Mouse (Mus musculus) neural tube, embryonic 13.5 days (tissue): ENCODE results near the gene Fyn. TPM values are rescaled to one million over a fixed set of nuclear protein-coding genes. Genes with fewer than 3 reads are reported as not detected.

Experiments
- ATAC-seq: fragments of 200-750 bp; cut with Nextera tagmentation; 2 replicates; pipeline ENCODE4 v1.8.0; 2017; ENCODE audit warnings: low read depth, mild to moderate bottlenecking, moderate TSS enrichment, moderate library complexity
- H3K27ac ChIP-seq: fragments of 300-500 bp; sonication (generic); replicated peaks from 2 replicates; pipeline ENCODE4 v1.5.1; 2015; ENCODE audit warnings: moderate library complexity, mild to moderate bottlenecking, inconsistent platforms
- H3K27me3 ChIP-seq: fragments of 300-500 bp; sonication (generic); 2 replicates; pipeline ENCODE4 v1.6.1; 2015; ENCODE audit warnings: mild to moderate bottlenecking, inconsistent platforms
- H3K36me3 ChIP-seq: fragments of 300-500 bp; sonication (generic); 2 replicates; pipeline ENCODE4 v1.6.1; 2015; ENCODE audit warnings: mild to moderate bottlenecking, inconsistent platforms
- H3K4me1 ChIP-seq: fragments of 300-500 bp; sonication (generic); replicated peaks from 2 replicates; pipeline ENCODE4 v1.6.1; 2015; ENCODE audit warnings: inconsistent platforms
- H3K4me2 ChIP-seq: fragments of 300-500 bp; sonication (generic); 2 replicates; pipeline ENCODE4 v1.6.1; 2015; ENCODE audit warnings: inconsistent platforms, mild to moderate bottlenecking, moderate library complexity
- H3K4me3 ChIP-seq: fragments of 300-500 bp; sonication (generic); 2 replicates; pipeline ENCODE4 v1.5.1; 2015; ENCODE audit warnings: mild to moderate bottlenecking, inconsistent platforms
- H3K9ac ChIP-seq: fragments of 300-500 bp; sonication (generic); 2 replicates; pipeline ENCODE4 v1.6.1; 2015; ENCODE audit warnings: moderate library complexity, mild to moderate bottlenecking, inconsistent platforms
- H3K9me3 ChIP-seq: fragments of 300-500 bp; sonication (generic); 2 replicates; pipeline ENCODE4 v1.6.1; 2016; ENCODE audit warnings: inconsistent platforms
- WGBS: fragments of 180-500 bp; shearing (Covaris S2); methylation state at CpG from one replicate; pipeline ENCODE4 v1.1.7; 2015; 5-methylcytosine and 5-hydroxymethylcytosine counted together
- polyA plus RNA-seq: library from polyadenylated mRNA; unstranded; fragments of >200 nt; fragmentation: Nextera tagmentation; extraction: Ambion mirVana; gene quantifications from 2 replicates; pipeline ENCODE4 v1.2.1, GENCODE M21; 2015

The Fyn gene
- polyA plus RNA-seq, 1 experiment from 2014 or later, result 74.9 TPM

DNA sequence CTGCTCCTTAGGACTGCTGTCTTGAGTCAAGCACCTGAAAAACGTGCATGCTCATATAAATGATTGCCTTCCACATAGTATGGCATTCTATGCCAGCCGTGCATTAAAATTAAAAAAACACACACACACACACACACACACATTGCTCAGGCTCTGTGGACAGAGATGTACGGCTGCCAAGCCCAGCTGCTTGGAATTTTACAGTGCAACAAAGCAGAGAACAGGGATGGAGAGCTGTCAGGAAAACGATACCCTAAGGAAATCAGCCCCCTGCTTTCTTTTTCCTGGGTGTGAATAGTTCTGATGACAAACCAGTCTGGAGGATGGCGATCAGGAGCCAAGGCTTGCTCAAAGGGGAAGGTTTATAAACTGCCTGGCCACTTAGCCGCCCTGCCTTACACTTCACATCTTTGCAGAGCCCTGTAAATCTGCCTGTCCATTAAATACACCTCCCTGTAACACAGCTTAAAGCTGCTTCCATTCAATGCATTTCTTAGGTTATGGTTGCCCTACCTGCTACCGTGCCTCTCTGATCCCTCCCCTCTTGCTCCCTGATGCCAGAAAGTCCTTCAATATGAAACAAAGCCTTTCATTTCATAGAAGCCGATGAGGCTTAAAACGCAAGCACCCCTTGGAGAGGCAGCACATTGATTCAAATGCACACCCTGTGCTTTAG, 228.6 kb downstream of the Fyn start:
- peak overlapping the region; percentile 50 for H3K9ac ChIP-seq
- 22% methylated on average over 9 of the region's 9 CpGs for whole genome bisulfite sequencing
- ATAC-seq, result peak; percentile 67
- H3K4me2 ChIP-seq, result no peak overlapping the region
- H3K27me3 ChIP-seq, result no peaks in the 10 kb centered on the region
- peaks cover 26% of the 10 kb centered on the region for H3K4me1 ChIP-seq
- no peak overlapping the region for H3K4me3 ChIP-seq
- H3K9me3 ChIP-seq, result peaks cover 9% of the 10 kb centered on the region; the same call in 1 of the 2 replicates
- peak overlapping the region; percentile 88 for H3K27ac ChIP-seq
- no peaks in the 10 kb centered on the region for H3K36me3 ChIP-seq

DNA sequence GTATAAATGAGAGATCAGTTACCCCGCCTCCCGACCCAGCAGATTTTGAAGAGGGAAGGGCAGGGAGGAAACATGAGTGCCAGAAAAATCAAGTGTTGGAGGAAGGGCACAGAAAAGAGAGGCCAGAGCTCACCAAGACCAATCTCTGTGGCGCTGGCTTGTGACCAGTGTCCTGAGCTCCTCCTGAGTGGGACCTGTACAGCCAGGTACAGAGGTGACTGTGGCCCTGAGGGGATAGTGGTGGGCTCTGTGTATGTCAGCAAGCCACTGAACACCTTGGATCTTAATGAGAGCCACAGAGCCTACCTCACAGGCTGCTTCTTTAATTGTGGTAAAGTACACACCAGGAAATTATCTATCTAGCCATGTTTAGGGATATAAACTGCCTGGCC, 229.1 kb downstream of the Fyn start:
- ATAC-seq, result peak; percentile 69
- Histone ChIP-seq H3K27ac (peak overlapping the region; percentile 88), H3K9ac (peak overlapping the region; percentile 50; the same call in 1 of the 2 replicates), H3K4me1 (peaks cover 26% of the 10 kb centered on the region), H3K4me3 (no peak overlapping the region), H3K9me3 (peaks cover 9% of the 10 kb centered on the region; the same call in 1 of the 2 replicates), H3K27me3 (no peaks in the 10 kb centered on the region), H3K4me2 (no peak overlapping the region), H3K36me3 (no peaks in the 10 kb centered on the region)
- WGBS, result 49% methylated on average over 3 of the region's 3 CpGs

- Histone ChIP-seq H3K4me3 (no peak overlapping the region), H3K36me3 (no peaks in the 10 kb centered on the region), H3K27ac (no peak overlapping the region), H3K4me2 (no peak overlapping the region), H3K9ac (no peak overlapping the region), H3K4me1 (peaks cover 26% of the 10 kb centered on the region), H3K9me3 (0 out of 2 replicates have a peak, but pooled peaks cover 4% of the 10 kb centered on the region), H3K27me3 (no peaks in the 10 kb centered on the region)
- no peak for ATAC-seq
- 89% methylated on average over 4 of the region's 4 CpGs for WGBS
Observed at GRCm38 (mm10) chr10:39599601-39600000, 230.9 kb downstream of the Fyn start.

- Histone ChIP-seq H3K36me3 (no peaks in the 10 kb centered on the region), H3K27ac (no peak overlapping the region), H3K9ac (no peak overlapping the region), H3K9me3 (peaks cover 9% of the 10 kb centered on the region), H3K4me3 (no peak overlapping the region), H3K4me2 (no peak overlapping the region), H3K27me3 (no peaks in the 10 kb centered on the region), H3K4me1 (peaks cover 26% of the 10 kb centered on the region)
- 69% methylated on average over 1 of the region's 1 CpGs for WGBS
- ATAC-seq, result no peak
Observed at GRCm38 (mm10) chr10:39600115-39600514, 231.5 kb downstream of the Fyn start.

DNA sequence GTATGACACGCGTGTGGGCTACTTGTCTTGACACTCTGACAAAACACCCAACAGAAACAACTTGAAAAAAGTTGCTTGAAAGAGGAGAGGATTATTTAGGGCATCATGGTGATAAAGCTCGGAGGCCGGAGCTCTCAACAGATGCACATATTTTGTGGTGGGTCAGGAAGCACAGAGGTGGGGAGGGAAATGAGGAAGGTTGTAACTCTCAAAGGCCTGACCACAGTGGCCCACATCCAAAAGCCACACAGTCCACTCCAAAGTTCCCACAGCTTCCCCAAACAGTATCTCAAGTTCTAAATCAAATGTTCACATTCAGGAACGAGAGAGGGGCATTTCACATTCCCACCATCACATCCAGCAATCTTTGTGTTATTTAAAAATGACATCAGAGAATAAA, 232.4 kb downstream of the Fyn start:
- Histone ChIP-seq H3K4me2 (no peak overlapping the region), H3K27me3 (no peaks in the 10 kb centered on the region), H3K27ac (no peak overlapping the region), H3K9ac (no peak overlapping the region), H3K36me3 (no peaks in the 10 kb centered on the region), H3K9me3 (peaks cover 12% of the 10 kb centered on the region), H3K4me3 (no peak overlapping the region), H3K4me1 (peaks cover 20% of the 10 kb centered on the region)
- WGBS, result 90% methylated on average over 5 of the region's 5 CpGs
- no peak for ATAC-seq

GRCm38 (mm10) chr10:39606434-39606833, 237.8 kb downstream of the Fyn start:
- Histone ChIP-seq H3K36me3 (no peaks in the 10 kb centered on the region), H3K27me3 (no peaks in the 10 kb centered on the region), H3K4me3 (no peak overlapping the region), H3K9me3 (peaks cover 17% of the 10 kb centered on the region), H3K9ac (no peak overlapping the region), H3K4me2 (no peak overlapping the region), H3K4me1 (no peaks in the 10 kb centered on the region), H3K27ac (no peak overlapping the region)
- WGBS, result 93% methylated on average over 1 of the region's 1 CpGs
- no peak for ATAC-seq

DNA sequence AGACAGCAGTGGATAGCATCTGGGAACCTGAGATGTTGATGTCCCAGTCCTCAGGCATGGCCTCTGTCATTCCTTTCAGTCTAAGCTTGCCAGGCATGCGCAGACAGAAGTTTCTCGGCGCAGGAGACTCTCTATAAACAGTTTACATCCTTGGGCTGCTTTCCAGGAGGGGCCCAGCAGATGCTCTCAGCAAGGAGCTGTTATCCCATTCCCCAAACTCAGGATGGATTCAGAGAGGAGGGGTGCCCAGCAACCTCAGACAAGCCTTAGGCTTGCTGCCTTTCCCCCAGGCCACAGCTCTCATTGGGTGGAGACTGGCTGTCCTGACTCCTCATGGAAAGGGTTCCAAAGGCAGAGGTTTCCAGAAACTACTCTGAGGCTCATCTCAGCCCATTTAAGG, 242.6 kb downstream of the Fyn start:
- H3K36me3 ChIP-seq, result no peaks in the 10 kb centered on the region
- H3K4me1 ChIP-seq, result peaks cover 25% of the 10 kb centered on the region
- peaks cover 3% of the 10 kb centered on the region; the same call in 1 of the 2 replicates for H3K9me3 ChIP-seq
- H3K27ac ChIP-seq, result no peak overlapping the region
- 76% methylated on average over 3 of the region's 3 CpGs for WGBS
- ATAC-seq, result no peak
- H3K4me2 ChIP-seq, result no peak overlapping the region
- no peak overlapping the region for H3K9ac ChIP-seq
- H3K27me3 ChIP-seq, result no peaks in the 10 kb centered on the region
- no peak overlapping the region for H3K4me3 ChIP-seq

- WGBS, result 25% methylated on average over 2 of the region's 2 CpGs
- Histone ChIP-seq H3K4me3 (no peak overlapping the region), H3K9ac (no peak overlapping the region), H3K27ac (no peak overlapping the region), H3K36me3 (no peaks in the 10 kb centered on the region), H3K4me1 (peaks cover 25% of the 10 kb centered on the region), H3K4me2 (no peak overlapping the region), H3K9me3 (no peaks in the 10 kb centered on the region), H3K27me3 (no peaks in the 10 kb centered on the region)
- no peak for ATAC-seq
Observed at GRCm38 (mm10) chr10:39612131-39612530, 243.5 kb downstream of the Fyn start.

DNA sequence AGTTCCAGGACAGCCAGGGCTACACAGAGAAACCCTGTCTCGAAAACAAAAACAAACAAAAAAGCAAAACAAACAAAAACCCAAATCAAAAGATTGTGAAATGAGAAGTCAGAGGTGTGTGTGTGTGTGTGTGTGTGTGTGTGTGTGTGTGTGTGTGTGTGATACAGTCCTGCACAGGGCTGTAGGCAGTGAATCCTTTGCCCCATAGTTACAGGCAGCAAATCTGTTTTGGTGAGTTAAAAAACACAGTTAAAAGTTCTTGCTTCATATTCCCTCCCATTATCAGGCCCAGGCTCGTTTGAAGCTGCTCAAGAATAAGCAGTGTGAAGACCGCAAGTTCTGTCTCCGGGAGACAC, 244.0 kb downstream of the Fyn start, which contains the start of gene Traf3ip2:
Traf3ip2 (plus strand) TSS at position 302 of the 356 bp plus-strand sequence.
- peak within 1 kb of the TSS; percentile 49 for H3K9ac ChIP-seq
- H3K4me2 ChIP-seq, result peak within 1 kb of the TSS; percentile 42
- no peaks in the 10 kb centered on the region for H3K36me3 ChIP-seq
- H3K9me3 ChIP-seq, result no peaks in the 10 kb centered on the region
- H3K27me3 ChIP-seq, result no peaks in the 10 kb centered on the region
- peaks cover 25% of the 10 kb centered on the region for H3K4me1 ChIP-seq
- WGBS, result 56% methylated on average over 4 of the region's 4 CpGs
- no peak for ATAC-seq
- H3K4me3 ChIP-seq, result peak within 1 kb of the TSS; percentile 3; the same call in 1 of the 2 replicates
- H3K27ac ChIP-seq, result peak within 1 kb of the TSS; percentile 49; the same call in 1 of the 2 replicates

GRCm38 (mm10) chr10:39612989-39613831, 244.6 kb downstream of the Fyn start:
- Histone ChIP-seq H3K9me3 (no peaks in the 10 kb centered on the region), H3K4me2 (peak overlapping the region; percentile 42), H3K4me1 (peaks cover 27% of the 10 kb centered on the region), H3K36me3 (no peaks in the 10 kb centered on the region), H3K4me3 (peak overlapping the region; percentile 3; the same call in 1 of the 2 replicates), H3K27me3 (no peaks in the 10 kb centered on the region), H3K27ac (peak overlapping the region; percentile 49; the same call in 1 of the 2 replicates), H3K9ac (peak overlapping the region; percentile 49)
- 18% methylated on average over 26 of the region's 26 CpGs for WGBS
- ATAC-seq, result 0 out of 2 replicates have a peak, but pooled peaks have one; percentile 51

- no peak overlapping the region for H3K4me3 ChIP-seq
- H3K36me3 ChIP-seq, result no peaks in the 10 kb centered on the region
- H3K4me1 ChIP-seq, result peaks cover 31% of the 10 kb centered on the region
- no peaks in the 10 kb centered on the region for H3K27me3 ChIP-seq
- no peak for ATAC-seq
- H3K9ac ChIP-seq, result 0 out of 2 replicates have a peak overlapping the region, but pooled peaks have one; percentile 49
- H3K4me2 ChIP-seq, result peak overlapping the region; percentile 42; the same call in 1 of the 2 replicates
- no peak overlapping the region for H3K27ac ChIP-seq
- no peaks in the 10 kb centered on the region for H3K9me3 ChIP-seq
- 46% methylated on average over 2 of the region's 2 CpGs for WGBS
Observed at GRCm38 (mm10) chr10:39613973-39614372, 245.3 kb downstream of the Fyn start.

- WGBS, result 20% methylated on average over 6 of the region's 6 CpGs
- Histone ChIP-seq H3K27ac (peak overlapping the region; percentile 62; the same call in 1 of the 2 replicates), H3K27me3 (no peaks in the 10 kb centered on the region), H3K4me3 (no peak overlapping the region), H3K4me1 (peaks cover 31% of the 10 kb centered on the region), H3K9me3 (no peaks in the 10 kb centered on the region), H3K4me2 (no peak overlapping the region), H3K36me3 (no peaks in the 10 kb centered on the region), H3K9ac (no peak overlapping the region)
- peak; percentile 21; the same call in 1 of the 2 replicates for ATAC-seq
Observed at GRCm38 (mm10) chr10:39614676-39615075, 246.0 kb downstream of the Fyn start.
